In the genomic region with DNA sequence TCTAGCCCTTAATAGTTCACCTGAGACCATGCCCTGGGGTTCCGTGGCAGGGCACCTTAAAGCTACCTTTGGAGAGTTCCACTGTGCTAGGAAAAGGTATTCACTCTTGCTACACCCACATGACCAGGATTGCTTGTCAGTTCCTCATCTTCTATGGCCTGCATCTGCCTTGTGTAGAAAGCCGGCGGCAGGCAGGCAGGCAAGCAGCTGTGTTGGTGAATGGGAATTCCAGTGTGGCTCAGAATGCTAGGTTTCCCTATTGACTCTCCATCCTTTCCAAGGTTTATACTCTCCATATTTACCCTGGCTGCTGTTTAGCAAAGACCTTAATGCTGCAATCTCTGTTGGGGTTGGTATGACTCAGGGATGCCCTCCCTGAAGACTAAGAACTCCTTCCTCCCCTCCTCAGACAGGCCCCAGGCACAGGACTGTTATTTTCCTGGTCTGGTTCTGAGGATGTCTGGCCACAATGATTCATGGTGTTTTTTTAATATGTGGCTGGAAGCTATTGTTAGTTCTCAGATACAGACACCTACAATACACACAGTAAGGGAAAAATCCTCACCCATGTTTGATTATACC, we compare ENCODE assay signal across 30 mouse cellular contexts. TPM values are rescaled to one million over a fixed set of nuclear protein-coding genes. Genes with fewer than 3 reads are reported as not detected.
A peak's percentile ranks its signal among the peaks of the same experiment; 100 is the strongest.
DNase-seq lines count a peak whose midpoint lies in the region; ATAC-seq and TF ChIP-seq lines count a peak whose summit lies in the region.
"Had no signal": no experiment of that assay in that cellular context is flagged by ENCODE, and none has a peak within 500 bp of the region (broad histone marks: within the 10 kb centered on the region; RNA-seq: fewer than 3 reads in every experiment).

No protein-coding gene starts in this region.

- CTCF ChIA-PET in Patski (lab: Charles Lee), result interaction anchor here (6.0 kb wide), 1 partner anchor 16 kb away, joined by 35 read pairs; the partner anchor contains the start of gene Ctso

- ATAC-seq in forebrain, embryonic 12.5 days (ENCODE audit: low FRiP score), result 0 out of 2 replicates have a peak, but pooled peaks have one; percentile 5
- ATAC-seq in forebrain, embryonic 13.5 days, result no peak
- ATAC-seq in hindbrain, embryonic 14.5 days (ENCODE audit: low FRiP score), result 0 out of 2 replicates have a peak, but pooled peaks have one; percentile 12
- ATAC-seq in hindbrain, embryonic 11.5 days (ENCODE audit: low FRiP score), result no peak
- ATAC-seq in Patski, result peak; percentile 62
- ATAC-seq: intestine, embryonic 16.5 days; liver, embryonic 12.5 days had no signal

- H3K36me3 ChIP-seq in forebrain, embryonic 12.5 days (replicated peaks), result no peaks in the 10 kb centered on the region
- H3K36me3 ChIP-seq in forebrain, embryonic 13.5 days (ENCODE audit: poor library complexity, severe bottlenecking), result no peaks in the 10 kb centered on the region
- H3K36me3 ChIP-seq in hindbrain, embryonic 14.5 days (replicated peaks; ENCODE audit: control insufficient read depth, insufficient read depth), result no peaks in the 10 kb centered on the region
- no peaks in the 10 kb centered on the region for H3K36me3 ChIP-seq in hindbrain, embryonic 11.5 days (ENCODE audit: control insufficient read depth, insufficient read depth, low read length)
- H3K36me3 ChIP-seq: embryonic facial prominence, embryonic 15.5 days; forebrain, embryonic 10.5 days; G1E; hindbrain, embryonic 15.5 days; limb, embryonic 13.5 days; liver, embryonic 12.5 days had no signal

- H3K4me2 ChIP-seq in forebrain, embryonic 12.5 days, result no peak overlapping the region
- H3K4me2 ChIP-seq in forebrain, embryonic 13.5 days, result no peak overlapping the region
- H3K4me2 ChIP-seq in hindbrain, embryonic 14.5 days (replicated peaks), result no peak overlapping the region
- H3K4me2 ChIP-seq in hindbrain, embryonic 11.5 days (replicated peaks; ENCODE audit: low read depth, low read length), result no peak overlapping the region
- H3K4me2 ChIP-seq: embryonic facial prominence, embryonic 15.5 days; heart, embryonic 11.5 days; hindbrain, embryonic 15.5 days; limb, embryonic 13.5 days; liver, embryonic 12.5 days; midbrain, embryonic 11.5 days had no signal

- no peak overlapping the region for H3K27ac ChIP-seq in forebrain, embryonic 12.5 days
- H3K27ac ChIP-seq in forebrain, embryonic 13.5 days, result no peak overlapping the region
- no peak overlapping the region for H3K27ac ChIP-seq in hindbrain, embryonic 14.5 days
- H3K27ac ChIP-seq in hindbrain, embryonic 11.5 days (ENCODE audit: low read depth, low read length), result no peak overlapping the region
- peak overlapping the region; percentile 64 for H3K27ac ChIP-seq in olfactory bulb, adult 2 months (ENCODE audit: insufficient read depth, low read depth, low read length)
- H3K27ac ChIP-seq: embryonic facial prominence, embryonic 15.5 days; forebrain, embryonic 10.5 days; hindbrain, embryonic 15.5 days; limb, embryonic 13.5 days; liver, embryonic 12.5 days; stomach, postnatal 0 days had no signal

- no peaks in the 10 kb centered on the region for H3K9me3 ChIP-seq in forebrain, embryonic 12.5 days
- no peaks in the 10 kb centered on the region for H3K9me3 ChIP-seq in forebrain, embryonic 13.5 days (replicated peaks)
- no peaks in the 10 kb centered on the region for H3K9me3 ChIP-seq in hindbrain, embryonic 14.5 days (ENCODE audit: control insufficient read depth, low read length)
- H3K9me3 ChIP-seq in hindbrain, embryonic 11.5 days (ENCODE audit: control insufficient read depth, low read length), result no peaks in the 10 kb centered on the region
- H3K9me3 ChIP-seq: embryonic facial prominence, embryonic 15.5 days; forebrain, embryonic 10.5 days; G1E; hindbrain, embryonic 15.5 days; limb, embryonic 13.5 days; liver, embryonic 12.5 days had no signal

- H3K4me3 ChIP-seq in forebrain, embryonic 12.5 days (replicated peaks), result no peak overlapping the region
- H3K4me3 ChIP-seq in forebrain, embryonic 13.5 days, result no peak overlapping the region
- H3K4me3 ChIP-seq in hindbrain, embryonic 14.5 days (replicated peaks; ENCODE audit: low read length), result no peak overlapping the region
- no peak overlapping the region for H3K4me3 ChIP-seq in hindbrain, embryonic 11.5 days (ENCODE audit: low read depth, low read length)
- no peak overlapping the region for H3K4me3 ChIP-seq in olfactory bulb, adult 2 months (ENCODE audit: insufficient read depth, low read depth, low read length)
- H3K4me3 ChIP-seq: embryonic facial prominence, embryonic 15.5 days; forebrain, embryonic 10.5 days; hindbrain, embryonic 15.5 days; limb, embryonic 13.5 days; liver, embryonic 12.5 days had no signal

- POLR2A ChIA-PET in Patski (lab: Charles Lee), result no interaction called here

- H3K27me3 ChIP-seq in forebrain, embryonic 12.5 days, result no peaks in the 10 kb centered on the region
- no peaks in the 10 kb centered on the region for H3K27me3 ChIP-seq in forebrain, embryonic 13.5 days
- H3K27me3 ChIP-seq in hindbrain, embryonic 14.5 days (ENCODE audit: control insufficient read depth, insufficient read depth, low read length), result no peaks in the 10 kb centered on the region
- H3K27me3 ChIP-seq in hindbrain, embryonic 11.5 days (ENCODE audit: control insufficient read depth, insufficient read depth, low read length), result no peaks in the 10 kb centered on the region
- H3K27me3 ChIP-seq in Patski, result peaks cover 34% of the 10 kb centered on the region
- H3K27me3 ChIP-seq: CH12.LX; embryonic facial prominence, embryonic 15.5 days; hindbrain, embryonic 15.5 days; limb, embryonic 13.5 days; liver, embryonic 12.5 days had no signal

- peaks cover 4% of the 10 kb centered on the region; the same call in 1 of the 2 replicates for H3K4me1 ChIP-seq in forebrain, embryonic 12.5 days
- H3K4me1 ChIP-seq in forebrain, embryonic 13.5 days, result peaks cover 11% of the 10 kb centered on the region; the same call in 1 of the 2 replicates
- H3K4me1 ChIP-seq in hindbrain, embryonic 14.5 days (replicated peaks; ENCODE audit: control insufficient read depth, insufficient read depth, low read length), result 0 out of 2 replicates have a peak, but pooled peaks cover 5% of the 10 kb centered on the region
- H3K4me1 ChIP-seq in hindbrain, embryonic 11.5 days (replicated peaks; ENCODE audit: control insufficient read depth, insufficient read depth, low read length), result no peaks in the 10 kb centered on the region
- H3K4me1 ChIP-seq in olfactory bulb, adult 2 months (ENCODE audit: control insufficient read depth, insufficient read depth, low read length), result peaks cover 5% of the 10 kb centered on the region
- H3K4me1 ChIP-seq: embryonic facial prominence, embryonic 15.5 days; hindbrain, embryonic 15.5 days; limb, embryonic 13.5 days; liver, embryonic 12.5 days had no signal

- in situ Hi-C loops in Patski (cut with MboI; ENCODE audit: low pct_unique_long_range_greater_than_20kb), result loop anchor here (5.0 kb wide), 1 partner anchor 1835 kb away; no protein-coding TSS in a partner anchor

- no peak for TF ChIP-seq CTCF in Patski (IDR thresholded peaks at IDR 0.05)
- no peak for TF ChIP-seq CTCF in olfactory bulb, adult 2 months (IDR thresholded peaks at IDR 0.05; ENCODE audit: insufficient read depth, low read depth, low read length)

- DNase-seq in hindbrain, embryonic 14.5 days (ENCODE audit: low spot score), result no peak
- DNase-seq in hindbrain, embryonic 11.5 days (ENCODE audit: low spot score), result no peak
- DNase-seq in Patski (ENCODE audit: low read depth, low spot score), result peak; percentile 46
- no peak for DNase-seq in spleen, postnatal 14 days (ENCODE audit: low spot score in 2 of 2)
- no peak for DNase-seq in lung, postnatal 25 days (ENCODE audit: low spot score)
- DNase-seq: adrenal gland, postnatal 10 days; cerebellum, adult 8-10 months; cerebellum, postnatal 36 days; gastrocnemius, postnatal 10 days; kidney, adult 9 months; kidney, postnatal 25 days; lung, adult 18-20 months; lung, postnatal 10 days; thymus, adult 2 months; thymus, postnatal 4 days had no signal

- no peak for TF ChIP-seq POLR2A in olfactory bulb, adult 2 months (IDR thresholded peaks at IDR 0.05; ENCODE audit: insufficient read depth, low read depth, low read length)

- WGBS in forebrain, embryonic 12.5 days, result 90% methylated on average over 3 of the region's 3 CpGs
- WGBS in forebrain, embryonic 13.5 days, result 87% methylated on average over 3 of the region's 3 CpGs
- WGBS in hindbrain, embryonic 14.5 days, result 78% methylated on average over 3 of the region's 3 CpGs
- WGBS in hindbrain, embryonic 11.5 days, result 91% methylated on average over 3 of the region's 3 CpGs
- WGBS in olfactory bulb, adult 2 months, result 77% methylated on average over 3 of the region's 3 CpGs

- H3K9ac ChIP-seq in forebrain, embryonic 12.5 days, result no peak overlapping the region
- H3K9ac ChIP-seq in forebrain, embryonic 13.5 days, result no peak overlapping the region
- no peak overlapping the region for H3K9ac ChIP-seq in hindbrain, embryonic 14.5 days
- H3K9ac ChIP-seq in hindbrain, embryonic 11.5 days (ENCODE audit: low read depth, low read length), result no peak overlapping the region
- H3K9ac ChIP-seq: embryonic facial prominence, embryonic 15.5 days; hindbrain, embryonic 15.5 days; limb, embryonic 13.5 days; liver, embryonic 12.5 days had no signal

RNA-seq across cellular contexts. Expression of gene Ctso, which starts 15.0 kb away (rescaled TPM):
- polyA plus RNA-seq in forebrain, embryonic 12.5 days (2016; fragmentation: Nextera tagmentation; extraction: Ambion mirVana), result 7.1 and 7.5 TPM in 2 replicates
- polyA plus RNA-seq in forebrain, embryonic 13.5 days (2015; fragmentation: Nextera tagmentation; extraction: Ambion mirVana), result 8.1 and 8.5 TPM in 2 replicates
- polyA plus RNA-seq in hindbrain, embryonic 14.5 days (2014; fragmentation: Nextera tagmentation; extraction: Ambion mirVana), result 10.1 and 11.0 TPM in 2 replicates
- 10.4 and 11.2 TPM in 2 replicates for polyA plus RNA-seq in hindbrain, embryonic 11.5 days (2014; fragmentation: Nextera tagmentation; extraction: Ambion mirVana)
- 18.5 TPM for polyA plus RNA-seq in Patski (2021)
- polyA plus RNA-seq in olfactory bulb, adult 2 months (2012; ENCODE audit: insufficient read depth, insufficient read length, low replicate concordance, missing spikeins), result not detected in 2 replicates

RNA-seq across cellular contexts. Expression of gene Tdo2, which starts 58.6 kb away (rescaled TPM):
- 0.10 TPM in 1 of 2 replicates, not detected in the other for polyA plus RNA-seq in forebrain, embryonic 12.5 days (2016; fragmentation: Nextera tagmentation; extraction: Ambion mirVana)
- 0.19 and 0.77 TPM in 2 replicates for polyA plus RNA-seq in forebrain, embryonic 13.5 days (2015; fragmentation: Nextera tagmentation; extraction: Ambion mirVana)
- 0.25 TPM in 1 of 2 replicates, not detected in the other for polyA plus RNA-seq in hindbrain, embryonic 14.5 days (2014; fragmentation: Nextera tagmentation; extraction: Ambion mirVana)
- polyA plus RNA-seq in hindbrain, embryonic 11.5 days (2014; fragmentation: Nextera tagmentation; extraction: Ambion mirVana), result 0.05 TPM in 1 of 2 replicates, not detected in the other
- polyA plus RNA-seq in Patski (2021), result 0.14 TPM
- not detected in 2 replicates for polyA plus RNA-seq in olfactory bulb, adult 2 months (2012; ENCODE audit: insufficient read depth, insufficient read length, low replicate concordance, missing spikeins)
- polyA plus RNA-seq: G1E; midbrain, embryonic 11.5 days; small intestine, adult 2 months had no signal

Comparison
In these comparisons a context has a peak if more than half of its experiments do, and no peak if none do; other contexts are left out.
1. ATAC-seq: peak in forebrain, embryonic 12.5 days (single experiment), hindbrain, embryonic 14.5 days (single experiment) and Patski (single experiment); none in forebrain, embryonic 13.5 days (single experiment) and hindbrain, embryonic 11.5 days (single experiment).